Mouse (Mus musculus) ES-E14 (cell line): ENCODE measurements at regions not wholly inside any gene's neighbourhood (a gene's known extent, or its start where the extent isn't known, plus 50 kb on each side); places are given as distances from the start of the nearest gene placed in this dataset.

Experiments
- DNase-seq: peaks from one replicate; pipeline ENCODE4 v3.0.0-alpha.2; 2013; ENCODE audit warnings: low read depth, low spot score
- H3K27ac ChIP-seq: 2 replicates; pipeline ENCODE4 v1.5.1; 2012; ENCODE audit warnings: low read depth, mild to moderate bottlenecking, low read length, moderate library complexity, mixed read lengths; ENCODE audit not compliant: poor library complexity, insufficient read depth, severe bottlenecking
- H3K36me3 ChIP-seq: 2 replicates; pipeline ENCODE4 v1.6.1; 2012; ENCODE audit warnings: mild to moderate bottlenecking, low read length, moderate library complexity, mixed read lengths; ENCODE audit not compliant: control insufficient read depth, poor library complexity, insufficient read depth, severe bottlenecking
- H3K4me1 ChIP-seq, 2 experiments: fragments of 150-350 bp in 1 of 2; sonication (generic) in 1 of 2; 2 replicates each; pipeline ENCODE4 v1.6.1; 2012; ENCODE audit warnings: low read length in 2 of 2, mild to moderate bottlenecking in 1 of 2, mixed read lengths in 1 of 2; ENCODE audit not compliant: control insufficient read depth in 2 of 2, insufficient read depth in 2 of 2, poor library complexity in 1 of 2
- H3K4me3 ChIP-seq, 2 experiments: fragments of 150-350 bp in 1 of 2; sonication (generic) in 1 of 2; 2 replicates each; pipeline ENCODE4 v1.5.1; 2012; ENCODE audit warnings: low read length in 2 of 2, low read depth in 1 of 2, mild to moderate bottlenecking in 1 of 2, mixed read lengths in 1 of 2; ENCODE audit not compliant: insufficient read depth in 1 of 2, poor library complexity in 1 of 2, severe bottlenecking in 1 of 2
- H3K9ac ChIP-seq: 2 replicates; pipeline ENCODE4 v1.6.1; 2012; ENCODE audit warnings: low read depth, mild to moderate bottlenecking, low read length, mixed read lengths; ENCODE audit not compliant: poor library complexity, insufficient read depth, severe bottlenecking
- H3K9me3 ChIP-seq: fragments of 150-350 bp; sonication (generic); 2 replicates; pipeline ENCODE4 v1.6.1; 2012; ENCODE audit warnings: low read depth, mild to moderate bottlenecking, low read length; ENCODE audit not compliant: control insufficient read depth, insufficient read depth
- CHD2 ChIP-seq: IDR thresholded peaks from 2 replicates; pipeline ENCODE4 v1.6.1; 2014; ENCODE audit warnings: mild to moderate bottlenecking, low read depth, low read length, inconsistent platforms
- HCFC1 ChIP-seq: IDR thresholded peaks from 2 replicates; pipeline ENCODE4 v1.6.1; 2012; ENCODE audit warnings: low read length, inconsistent platforms, borderline replicate concordance; ENCODE audit not compliant: insufficient read depth
- MAFK ChIP-seq: IDR thresholded peaks from 2 replicates; pipeline ENCODE4 v1.6.1; 2014; ENCODE audit warnings: mild to moderate bottlenecking, low read depth, low read length, inconsistent platforms; ENCODE audit not compliant: insufficient read depth
- ZC3H11A ChIP-seq: IDR thresholded peaks from 2 replicates; pipeline ENCODE4 v1.6.1; 2012; ENCODE audit warnings: low read depth, mild to moderate bottlenecking, inconsistent platforms, low read length, borderline replicate concordance
- ZNF384 ChIP-seq: IDR thresholded peaks from 2 replicates; pipeline ENCODE4 v1.6.1; 2012; ENCODE audit warnings: low read depth, low read length, inconsistent platforms
- in situ Hi-C, 2 experiments: fragments of 600-800 bp; cut with MboI; formaldehyde crosslinking; loops; one replicate each; pipeline ENCODE4 v1.15.1; 2025; ENCODE audit warnings: low sequenced_read_pairs in 2 of 2, inconsistent platforms in 1 of 2; ENCODE audit not compliant: unreplicated experiment in 2 of 2

DNA sequence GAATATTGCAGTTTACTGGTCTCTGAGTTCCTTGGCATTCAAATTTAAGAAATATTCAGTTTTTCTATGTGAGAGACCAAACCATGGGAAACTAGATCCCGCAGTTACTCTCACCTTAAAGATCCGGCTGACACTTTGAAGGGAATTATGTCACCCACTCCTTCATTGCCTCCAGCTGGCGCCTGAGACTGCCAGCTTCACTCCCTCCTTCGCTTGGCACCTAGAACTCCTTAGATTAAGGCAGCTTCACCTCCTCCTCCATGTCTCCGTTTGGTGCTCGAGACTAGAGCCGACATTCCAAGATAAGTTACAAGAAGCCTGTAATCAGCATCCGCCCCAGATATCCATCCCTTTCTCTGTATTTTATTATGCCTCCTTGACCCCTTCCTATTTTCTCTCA is 269.3 kb upstream of the Slitrk4 start:
- in situ Hi-C loops, result no loop called here
- Histone ChIP-seq H3K9ac (no peak overlapping the region), H3K9me3 (no peaks in the 10 kb centered on the region), H3K4me3 (no peak overlapping the region), H3K36me3 (no peaks in the 10 kb centered on the region), H3K4me1 (no peaks in the 10 kb centered on the region), H3K27ac (no peak overlapping the region)
- TF ChIP-seq CHD2 (no peak), HCFC1 (no peak), ZNF384 (no peak), ZC3H11A (no peak), MAFK (no peak)
- DNase-seq, result no peak

DNA sequence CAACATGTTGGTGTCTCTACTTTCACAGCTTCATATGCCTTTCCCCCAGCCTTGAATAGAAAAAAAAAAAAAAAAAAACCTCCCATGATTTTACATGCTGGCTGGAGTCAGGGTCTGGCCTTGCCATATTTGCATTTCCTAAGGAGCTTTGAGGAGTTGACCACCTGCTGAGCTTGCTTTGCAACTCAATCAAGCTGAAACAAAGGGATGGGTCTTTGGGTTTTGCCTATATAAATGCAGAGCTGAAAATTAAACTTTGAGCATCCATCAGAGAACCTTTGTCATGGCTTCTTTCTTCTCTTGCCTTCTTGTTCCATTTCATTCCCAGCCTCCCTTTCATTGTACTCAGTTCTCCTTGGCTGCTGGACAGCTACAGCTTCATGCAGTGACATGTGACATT is 228.2 kb upstream of the Slitrk4 start:
- H3K4me1 ChIP-seq, result no peaks in the 10 kb centered on the region
- peak; percentile 2 for DNase-seq
- no peak overlapping the region for H3K4me3 ChIP-seq
- in situ Hi-C loops, result no loop called here
- H3K9me3 ChIP-seq, result no peaks in the 10 kb centered on the region
- no peak for TF ChIP-seq MAFK
- TF ChIP-seq ZNF384, result peak; percentile 68; the same call in 1 of the 2 replicates
- H3K9ac ChIP-seq, result no peak overlapping the region
- no peak overlapping the region for H3K27ac ChIP-seq
- no peaks in the 10 kb centered on the region for H3K36me3 ChIP-seq
